Mouse (Mus musculus): Measurements from ENCODE around the gene AC124108.1.

AC124108.1 gene

GRCm38 (mm10) chr1:132165859-132166258 is 25.4 kb upstream of the AC124108.1 start:
- DNase-seq = no peak

- peak; percentile 59 for DNase-seq
Measured at GRCm38 (mm10) chr1:132168115-132168767, 23.0 kb upstream of the AC124108.1 start.

- no peak for DNase-seq
Measured at GRCm38 (mm10) chr1:132170698-132171097, 20.6 kb upstream of the AC124108.1 start.

- DNase-seq = no peak
Measured at GRCm38 (mm10) chr1:132171619-132172018, 19.6 kb upstream of the AC124108.1 start.

- no peak for DNase-seq
Measured at GRCm38 (mm10) chr1:132186303-132186702, 5.0 kb upstream of the AC124108.1 start.

GRCm38 (mm10) chr1:132188442-132189066 is 2.7 kb upstream of the AC124108.1 start:
- DNase-seq = no peak

GRCm38 (mm10) chr1:132189231-132189630 is 2.0 kb upstream of the AC124108.1 start:
- no peak for DNase-seq

- peak; percentile 91 for DNase-seq
Measured at GRCm38 (mm10) chr1:132190040-132190513, 1.2 kb upstream of the AC124108.1 start.

GRCm38 (mm10) chr1:132190621-132191092 is 600 bp upstream of the AC124108.1 start:
- DNase-seq = peak; percentile 76

- peak; percentile 72 for DNase-seq
Measured at GRCm38 (mm10) chr1:132191786-132192680, 776 bp downstream of the AC124108.1 start.

GRCm38 (mm10) chr1:132193806-132194205 is 2.5 kb downstream of the AC124108.1 start:
- DNase-seq = no peak

- DNase-seq = no peak
Measured at GRCm38 (mm10) chr1:132194624-132195023, 3.4 kb downstream of the AC124108.1 start.

GRCm38 (mm10) chr1:132195100-132195499 is 3.8 kb downstream of the AC124108.1 start:
- no peak for DNase-seq

GRCm38 (mm10) chr1:132195681-132196080 is 4.4 kb downstream of the AC124108.1 start:
- DNase-seq = no peak

GRCm38 (mm10) chr1:132196337-132196736 is 5.1 kb downstream of the AC124108.1 start:
- DNase-seq = no peak

- DNase-seq = peak; percentile 58
Measured at GRCm38 (mm10) chr1:132197666-132198065, 6.4 kb downstream of the AC124108.1 start.

- no peak for DNase-seq
Measured at GRCm38 (mm10) chr1:132198401-132199071, 7.3 kb downstream of the AC124108.1 start.

GRCm38 (mm10) chr1:132199244-132199643 is 8.0 kb downstream of the AC124108.1 start:
- DNase-seq = no peak

GRCm38 (mm10) chr1:132199934-132200333 is 8.7 kb downstream of the AC124108.1 start:
- no peak for DNase-seq

GRCm38 (mm10) chr1:132200562-132201510 is 9.6 kb downstream of the AC124108.1 start:
- DNase-seq = peak; percentile 68

- no peak for DNase-seq
Measured at GRCm38 (mm10) chr1:132201511-132201860, 10.2 kb downstream of the AC124108.1 start.

GRCm38 (mm10) chr1:132201936-132202335 is 10.7 kb downstream of the AC124108.1 start:
- DNase-seq = no peak
